Mouse (Mus musculus): ENCODE measurements around the gene Rnf207. TPM values are rescaled to one million over a fixed set of nuclear protein-coding genes. Genes with fewer than 3 reads are reported as not detected.

Rnf207 gene
- total RNA-seq, 1 experiment from 2014 or later = 1.1 TPM

DNA sequence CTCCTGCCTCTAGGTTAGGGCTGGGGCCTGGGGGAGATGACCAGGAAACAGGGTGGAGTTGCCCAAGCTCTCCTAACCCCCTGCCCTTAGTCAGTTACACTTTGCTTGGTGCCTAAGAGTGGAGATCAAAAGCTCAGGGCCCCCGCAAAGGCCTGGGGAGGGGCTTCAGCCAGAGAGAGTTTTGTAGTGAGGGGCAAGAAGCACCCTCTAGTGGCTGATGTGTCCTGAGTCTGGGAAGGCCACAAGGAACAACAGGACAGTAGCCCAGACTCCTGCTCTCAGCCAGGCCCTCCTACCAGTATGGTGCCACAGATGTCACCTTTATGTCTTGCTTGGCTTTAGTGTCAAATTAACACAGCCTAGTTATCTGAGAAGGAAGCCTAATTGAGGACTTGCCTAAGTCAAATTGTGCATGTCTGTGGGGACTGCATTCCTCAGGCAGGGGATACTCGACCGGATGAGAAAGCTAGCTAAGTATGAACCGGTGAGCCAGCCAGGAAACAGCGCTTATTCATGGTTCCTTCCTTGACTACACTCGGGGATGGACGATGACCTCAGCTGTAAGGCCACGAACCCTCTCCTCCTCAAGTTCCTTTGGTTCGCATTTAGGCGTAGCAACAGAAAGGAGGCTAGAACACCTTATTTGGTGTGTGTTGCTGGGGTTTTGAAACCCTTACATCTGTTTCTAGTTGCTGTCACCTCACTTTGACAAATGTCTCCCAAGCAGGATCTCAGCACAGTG, 24.4 kb downstream of the Rnf207 start:
- DNase-seq = no peak

DNA sequence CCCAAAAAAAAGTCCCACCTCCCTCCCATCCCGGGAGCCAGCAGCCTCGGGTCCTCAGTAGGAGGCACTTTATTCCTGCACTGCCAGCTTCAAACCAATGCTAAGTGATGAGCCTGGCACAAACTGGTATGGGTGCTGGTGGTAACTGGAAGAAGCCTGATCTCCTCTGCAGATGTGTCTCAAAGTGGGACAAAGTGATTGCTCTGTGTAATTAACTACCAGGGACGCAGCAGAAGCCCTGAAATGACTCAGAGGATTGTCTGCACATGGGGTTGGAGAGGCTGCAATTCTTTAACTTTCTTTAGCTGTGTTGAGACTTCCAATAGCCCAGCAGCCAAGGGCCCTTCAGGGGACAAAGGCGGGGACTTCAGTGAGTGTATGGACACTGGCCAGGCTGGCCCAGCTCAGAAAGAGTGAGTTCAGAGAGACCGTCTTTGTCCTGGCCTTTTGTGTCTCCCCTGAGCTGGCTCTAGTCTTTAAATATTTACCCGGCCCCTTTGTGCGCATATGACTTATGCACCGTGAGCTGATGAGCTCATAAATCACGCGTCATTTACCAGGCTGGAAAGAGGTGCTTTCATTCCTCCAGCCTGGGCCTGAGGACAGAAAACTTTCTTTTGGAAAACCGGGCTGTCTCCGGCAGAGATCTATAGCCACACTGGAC, 26.6 kb downstream of the Rnf207 start:
- DNase-seq = no peak

DNA sequence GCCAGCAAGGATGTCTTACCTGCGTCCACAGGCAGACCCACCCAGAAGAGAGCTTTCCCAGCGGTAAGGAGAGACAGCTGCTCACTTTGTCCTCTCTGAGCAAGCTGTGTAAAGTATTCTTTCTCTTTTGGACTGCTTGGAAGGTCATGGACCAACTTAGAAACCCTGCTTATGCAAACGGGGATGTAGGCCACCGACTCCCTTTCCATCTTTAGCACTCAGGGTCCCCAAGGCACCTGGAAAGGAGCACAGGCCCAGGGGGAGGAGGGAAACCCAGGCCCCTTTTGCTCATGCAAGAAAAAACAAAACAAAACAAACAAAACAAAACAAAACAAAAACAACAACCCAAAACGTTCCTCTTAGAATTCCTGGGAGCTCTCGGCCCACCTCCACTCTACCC, 27.2 kb downstream of the Rnf207 start, which contains the start of gene Hes3:
Gene Hes3 (minus strand): TSS at position 101 of the 400 bp plus-strand sequence.
- DNase-seq = no peak

DNA sequence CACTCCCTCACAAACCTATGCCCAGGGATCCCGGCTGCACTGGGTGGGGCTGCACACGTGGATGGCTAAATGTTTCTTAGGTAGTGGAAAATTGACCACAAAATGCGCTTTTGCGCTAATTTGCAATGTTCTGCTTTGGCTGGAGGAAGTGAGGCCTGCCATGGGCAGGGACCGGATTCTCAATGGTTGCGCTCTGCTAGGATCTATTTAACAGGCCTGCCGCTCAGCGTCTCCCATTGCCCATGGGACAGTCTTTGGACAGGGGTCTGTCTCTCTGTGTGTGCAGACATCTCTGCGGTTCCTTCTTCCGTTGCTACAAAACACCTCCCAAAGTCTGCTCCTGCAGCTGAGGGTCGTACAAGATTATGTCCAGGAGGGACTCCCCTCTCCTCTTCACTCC, 27.8 kb downstream of the Rnf207 start:
- no peak for DNase-seq

DNA sequence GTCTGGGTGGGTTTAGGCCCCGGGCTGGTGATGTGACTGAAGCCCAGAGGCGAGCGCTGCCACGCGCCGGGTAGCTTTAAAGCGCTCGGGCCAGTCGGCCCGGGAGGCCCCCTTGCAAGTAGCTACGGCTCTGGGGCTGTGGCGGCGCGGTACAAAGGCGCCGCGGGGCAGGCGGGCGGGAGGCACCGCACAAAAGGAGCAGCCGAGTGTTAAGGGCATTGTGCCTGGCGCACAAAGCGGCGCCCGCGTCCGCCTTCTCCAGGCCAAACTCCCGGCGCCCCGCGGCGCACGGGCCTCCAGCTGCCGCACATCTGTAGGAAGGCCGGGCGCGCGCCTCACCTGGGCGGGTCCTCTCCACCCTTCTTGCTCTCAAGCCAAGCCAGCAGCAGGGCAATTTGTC, 28.4 kb downstream of the Rnf207 start:
- no peak for DNase-seq

DNA sequence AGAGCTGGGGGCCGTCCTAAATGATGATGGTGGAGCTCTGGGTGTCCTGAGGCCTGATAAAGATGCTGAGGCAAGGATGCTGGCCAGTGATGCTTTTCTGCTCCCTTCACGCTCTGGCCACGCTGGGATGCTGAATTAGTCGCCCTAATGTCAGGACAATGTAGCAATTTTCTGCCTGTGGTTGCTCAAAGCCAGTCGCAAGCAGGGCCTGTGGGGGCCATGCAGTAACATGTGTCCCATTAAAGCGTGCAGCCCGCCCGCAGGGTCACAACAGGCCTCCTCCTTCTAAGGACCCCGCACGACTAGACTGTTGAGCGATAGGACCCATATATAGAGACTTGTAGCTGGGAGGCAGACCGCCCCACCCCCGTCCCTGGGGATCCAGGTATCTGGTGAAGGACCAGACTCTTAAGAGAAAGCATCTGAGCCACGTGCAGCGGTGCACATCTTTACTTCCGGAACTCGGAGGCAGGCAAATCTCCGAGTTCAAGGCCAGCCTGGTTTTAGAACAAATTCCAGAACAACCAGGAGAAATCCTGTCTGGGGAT, 30.3 kb downstream of the Rnf207 start:
- DNase-seq = no peak

DNA sequence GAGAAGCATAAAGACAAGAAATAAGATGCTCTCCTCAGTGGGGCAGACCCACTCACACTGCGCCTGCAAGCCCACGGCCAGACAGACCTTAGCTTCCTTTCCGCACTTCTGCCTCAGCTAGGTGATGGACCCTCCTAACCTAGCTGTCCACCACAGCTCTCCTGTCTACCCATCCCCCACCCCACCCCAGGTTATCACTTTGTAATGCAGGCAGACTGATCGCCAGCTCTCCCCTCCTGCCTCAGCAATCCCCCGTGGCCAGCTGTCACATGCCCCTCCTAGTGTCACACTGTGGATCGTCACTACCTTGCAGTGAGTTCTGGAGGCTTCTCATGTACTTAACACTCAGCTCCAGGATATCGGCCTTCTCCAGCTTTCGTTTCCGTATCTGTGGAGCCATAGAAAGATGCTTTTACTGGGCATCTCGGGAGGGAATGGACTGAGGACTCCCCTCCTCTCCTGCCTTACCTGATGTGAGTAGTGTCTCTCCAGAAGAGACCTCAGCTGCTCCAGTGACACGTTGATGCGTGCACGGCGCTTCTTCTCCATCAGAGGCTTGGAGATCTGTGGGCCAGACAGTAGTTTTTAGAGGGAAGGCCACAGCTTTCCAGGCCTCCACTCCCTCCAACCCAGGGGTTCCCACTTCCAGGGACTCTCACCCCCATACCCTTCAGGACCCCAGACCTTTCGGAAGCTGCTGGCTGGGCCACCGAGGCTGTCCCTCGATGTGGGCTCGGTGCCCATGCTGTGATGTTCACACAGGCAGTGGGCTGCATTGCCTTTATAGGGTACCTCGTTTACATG, 31.3 kb downstream of the Rnf207 start:
- DNase-seq = no peak

DNA sequence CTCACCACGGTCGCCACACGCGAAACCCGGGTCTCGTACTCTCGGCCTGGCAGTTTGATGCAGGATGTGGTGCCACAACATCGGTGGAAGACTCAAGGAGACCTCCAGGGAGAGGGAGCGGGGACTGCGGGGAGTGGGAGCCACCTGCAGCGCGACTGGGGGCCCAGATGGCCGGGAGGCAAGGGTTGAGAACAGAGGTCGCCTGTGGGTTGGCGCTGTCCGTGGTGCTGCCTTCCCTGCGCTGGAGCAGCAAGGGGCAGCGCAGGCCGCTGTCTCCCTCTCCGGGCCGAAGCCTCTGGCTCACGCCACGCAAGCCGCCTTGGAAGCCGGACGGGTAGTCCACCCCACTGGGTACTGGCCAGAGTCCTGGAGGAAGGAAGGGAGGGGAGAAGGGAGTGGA, 31.9 kb downstream of the Rnf207 start:
- DNase-seq = peak; percentile 79

DNA sequence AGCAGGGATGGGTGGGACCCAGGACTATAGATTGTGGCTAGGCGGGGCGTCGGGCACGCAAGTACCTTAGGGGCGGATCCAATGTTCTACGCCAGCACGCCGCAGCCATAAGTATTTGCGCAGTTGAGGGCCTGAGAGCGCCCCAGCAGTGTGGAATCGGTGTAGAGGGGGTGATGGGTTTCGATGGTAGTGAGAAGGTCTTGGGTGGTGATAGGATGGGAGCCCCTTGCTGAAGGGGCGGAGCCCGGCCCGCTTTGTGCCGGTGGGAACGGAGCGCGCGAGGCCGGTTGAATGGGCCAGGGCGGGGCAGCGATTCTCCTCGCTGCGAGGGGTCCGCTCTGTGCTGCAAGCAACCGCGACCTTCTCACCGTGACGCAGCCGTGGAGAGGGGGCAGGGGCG, 32.6 kb downstream of the Rnf207 start:
- no peak for DNase-seq

DNA sequence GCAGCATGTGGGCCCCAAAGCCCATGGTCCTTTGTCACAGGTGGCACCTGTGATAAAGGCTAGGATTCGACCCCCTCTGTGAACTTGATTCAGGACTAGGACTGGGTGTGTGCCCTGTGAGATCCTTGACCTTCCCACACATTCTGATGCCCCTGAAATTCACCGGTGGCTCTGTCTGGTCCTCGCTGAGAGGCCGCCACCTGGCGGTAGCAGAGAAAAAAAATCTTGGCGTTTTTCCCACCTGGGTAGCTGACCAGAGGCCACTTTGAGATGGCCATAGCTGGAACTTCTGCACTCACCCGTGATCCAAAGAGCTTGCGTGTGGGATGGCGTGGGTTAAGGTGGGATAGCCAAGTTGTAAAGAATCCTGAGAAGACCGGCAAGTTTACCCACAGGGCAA, 33.3 kb downstream of the Rnf207 start:
- DNase-seq = peak; percentile 55

DNA sequence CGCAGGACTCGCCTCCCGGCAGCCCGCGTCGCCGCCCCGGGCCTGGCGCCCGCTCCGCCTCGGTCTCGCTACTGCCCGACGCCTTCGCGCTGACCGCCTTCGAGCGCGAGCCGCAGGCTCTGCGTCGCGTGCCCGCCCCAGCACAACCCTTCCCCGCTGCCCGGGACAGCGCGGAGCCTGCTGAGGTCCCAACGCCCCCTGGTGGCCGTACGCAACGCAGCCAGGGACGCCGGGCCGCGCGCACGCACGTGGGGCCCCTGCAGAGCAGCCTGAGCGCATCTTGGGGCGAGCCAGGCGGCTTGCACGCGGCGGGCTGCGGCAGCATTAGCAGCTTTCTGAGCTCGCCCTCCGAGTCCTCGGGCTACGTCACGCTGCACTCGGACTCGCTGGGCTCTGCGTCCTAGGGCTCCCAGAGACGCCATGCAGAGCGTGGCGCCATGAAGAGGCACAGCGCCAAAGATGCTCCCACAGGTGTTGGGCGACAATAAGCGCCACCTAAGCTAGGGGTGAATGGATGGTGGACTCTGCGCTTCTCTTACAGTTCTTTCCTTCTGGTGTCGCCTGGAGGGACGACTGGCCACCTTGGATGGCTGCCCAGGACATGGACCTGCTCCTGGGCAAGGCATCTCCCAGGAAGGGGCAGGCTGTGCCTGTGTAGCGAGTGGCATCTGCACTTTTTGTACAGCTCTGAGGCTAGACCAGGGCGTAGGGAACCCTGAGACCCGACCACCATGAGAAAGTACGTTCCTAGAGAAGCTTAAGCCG, 35.4 kb downstream of the Rnf207 start:
- DNase-seq = peak; percentile 90

DNA sequence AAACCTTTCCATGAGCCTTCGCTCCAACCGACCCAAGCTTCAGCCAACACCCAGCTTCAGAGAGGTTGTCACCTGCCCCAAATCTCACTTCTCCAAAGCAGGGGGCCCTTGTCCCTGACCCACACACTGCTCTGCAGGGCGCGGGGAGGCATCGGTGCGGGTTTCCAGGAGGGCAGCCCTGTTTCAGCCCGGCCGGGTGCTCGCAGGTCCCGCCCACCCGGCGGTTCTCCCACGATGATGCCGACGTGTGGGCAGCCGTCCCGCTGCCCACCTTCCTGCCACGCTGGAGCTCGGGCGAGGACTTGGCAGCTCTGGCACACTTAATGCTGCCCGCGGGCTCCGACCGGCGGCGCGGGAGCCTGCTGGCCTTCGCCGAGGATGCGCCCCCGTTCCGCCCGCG, 36.1 kb downstream of the Rnf207 start:
- DNase-seq = no peak

DNA sequence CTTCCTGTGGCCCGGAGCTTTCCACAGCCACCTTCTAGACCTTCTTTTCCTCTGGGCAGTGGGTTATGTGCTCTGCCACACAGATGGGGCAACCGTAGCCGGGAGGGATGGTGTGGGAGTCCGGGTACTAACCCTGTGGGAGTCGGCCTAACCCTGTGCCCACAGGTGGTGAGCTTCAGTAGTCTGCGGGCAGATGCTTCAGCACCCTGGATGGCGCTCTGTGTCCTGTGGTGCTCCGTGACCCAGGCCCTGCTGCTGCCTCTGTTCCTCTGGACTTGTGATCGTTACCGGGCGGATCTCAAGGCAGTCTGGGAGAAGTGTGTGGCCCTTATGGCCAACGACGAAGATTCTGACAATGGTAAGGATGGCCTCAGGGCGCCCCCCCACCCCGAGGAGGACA, 37.2 kb downstream of the Rnf207 start:
- DNase-seq = no peak

DNA sequence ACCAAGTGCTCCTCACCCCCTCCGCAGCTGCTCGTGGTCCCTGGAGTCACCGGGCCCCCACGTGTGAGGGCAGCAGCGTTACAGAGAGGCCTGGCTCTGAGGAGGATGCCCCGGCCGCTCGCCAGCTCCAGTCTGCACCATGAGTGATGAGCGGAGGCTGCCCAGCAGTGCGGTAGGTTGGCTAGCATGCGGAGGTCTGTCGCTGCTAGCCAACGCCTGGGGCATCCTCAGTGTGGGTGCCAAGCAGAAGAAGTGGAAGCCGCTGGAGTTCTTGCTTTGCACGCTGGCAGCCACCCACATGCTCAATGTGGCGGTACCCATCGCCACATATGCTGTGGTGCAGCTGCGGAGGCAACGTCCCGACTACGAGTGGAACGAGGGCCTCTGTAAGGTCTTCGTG, 39.8 kb downstream of the Rnf207 start:
- no peak for DNase-seq

DNA sequence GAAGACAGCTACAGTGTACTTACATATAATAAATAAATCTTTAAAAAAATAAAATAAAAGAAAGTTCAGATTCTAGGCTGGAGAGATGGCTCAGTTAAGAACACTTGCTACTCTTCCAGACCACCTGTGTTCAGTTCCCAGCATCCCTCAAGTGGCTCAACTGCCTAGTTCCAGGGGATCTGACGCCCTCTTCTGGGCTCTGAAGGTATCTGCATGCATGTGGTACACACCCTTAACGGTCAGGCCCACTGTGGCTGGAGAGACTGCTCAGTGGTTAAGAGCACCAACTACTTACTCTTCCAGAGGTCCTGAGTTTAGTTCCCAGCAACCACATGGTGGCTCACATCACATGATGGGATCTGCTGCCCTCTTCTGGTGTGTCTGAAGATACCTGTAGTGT, 40.9 kb downstream of the Rnf207 start:
- DNase-seq = no peak

DNA sequence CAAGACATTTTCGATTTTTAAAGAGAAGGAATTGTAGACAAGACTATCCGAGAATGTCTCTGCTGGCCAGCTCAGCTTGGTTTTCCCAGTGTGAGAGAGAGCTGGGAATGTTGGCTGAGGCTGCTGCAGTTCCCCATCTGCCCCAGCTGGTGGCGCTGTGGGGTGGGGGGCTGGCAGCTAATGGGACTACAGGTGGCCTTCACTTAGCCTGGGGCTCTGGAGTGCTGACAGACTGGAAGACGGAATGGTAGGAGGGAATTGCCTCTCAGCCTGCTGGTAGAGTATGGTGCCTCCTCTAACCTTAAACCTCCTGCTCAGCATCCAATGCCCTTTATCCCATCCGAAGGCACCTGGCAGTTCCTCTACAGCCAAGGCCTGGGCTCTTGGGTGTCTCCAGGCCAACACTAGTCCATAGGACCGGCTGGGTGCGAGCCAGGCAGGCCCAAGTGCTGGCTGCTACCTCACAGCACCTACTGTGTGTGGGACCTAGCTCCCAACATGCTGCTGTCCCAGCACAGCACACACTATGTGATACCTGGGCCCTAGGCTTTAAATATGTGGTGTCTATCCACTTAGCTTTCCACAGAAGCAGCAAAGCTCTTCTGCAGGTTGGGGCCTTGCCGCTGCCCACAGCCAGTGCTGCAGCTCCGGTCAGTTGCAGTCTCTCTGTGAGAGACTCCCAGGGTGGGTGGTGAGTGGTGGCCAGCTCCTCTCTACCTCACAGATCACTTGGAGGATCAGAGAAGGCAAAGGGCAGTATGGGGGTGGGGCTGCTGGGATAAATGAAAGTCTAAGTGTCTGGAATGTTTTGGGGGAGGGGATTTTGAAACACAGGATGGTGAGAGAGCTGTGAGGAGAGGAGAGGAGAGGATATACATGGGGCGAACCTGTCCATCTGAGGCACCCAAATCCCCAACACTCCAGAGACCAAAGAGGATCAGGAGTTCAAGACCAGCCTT, 42.1 kb downstream of the Rnf207 start:
- peak; percentile 38 for DNase-seq

DNA sequence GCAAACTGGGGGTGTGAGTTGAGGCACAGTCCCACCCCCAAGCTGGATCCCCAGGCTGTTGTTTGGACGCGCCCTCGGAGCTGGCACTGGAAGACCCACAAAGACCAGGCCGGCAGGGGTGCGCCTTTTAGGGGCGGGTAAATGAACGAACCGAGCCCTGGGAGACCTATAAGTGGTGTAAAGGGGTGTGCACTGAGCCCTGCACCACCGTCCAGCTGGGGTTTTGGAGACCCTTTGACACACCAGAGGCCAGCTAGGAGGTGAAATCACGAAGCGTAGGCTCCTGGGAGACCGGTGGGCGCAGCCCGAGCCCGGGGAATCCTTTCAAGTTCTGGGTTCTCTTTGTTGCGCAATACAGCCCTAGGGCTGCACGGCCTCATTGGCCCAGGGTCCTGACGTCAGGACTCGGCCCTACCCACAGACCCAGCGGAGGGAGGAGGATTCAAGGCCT, 44.1 kb downstream of the Rnf207 start:
- no peak for DNase-seq

DNA sequence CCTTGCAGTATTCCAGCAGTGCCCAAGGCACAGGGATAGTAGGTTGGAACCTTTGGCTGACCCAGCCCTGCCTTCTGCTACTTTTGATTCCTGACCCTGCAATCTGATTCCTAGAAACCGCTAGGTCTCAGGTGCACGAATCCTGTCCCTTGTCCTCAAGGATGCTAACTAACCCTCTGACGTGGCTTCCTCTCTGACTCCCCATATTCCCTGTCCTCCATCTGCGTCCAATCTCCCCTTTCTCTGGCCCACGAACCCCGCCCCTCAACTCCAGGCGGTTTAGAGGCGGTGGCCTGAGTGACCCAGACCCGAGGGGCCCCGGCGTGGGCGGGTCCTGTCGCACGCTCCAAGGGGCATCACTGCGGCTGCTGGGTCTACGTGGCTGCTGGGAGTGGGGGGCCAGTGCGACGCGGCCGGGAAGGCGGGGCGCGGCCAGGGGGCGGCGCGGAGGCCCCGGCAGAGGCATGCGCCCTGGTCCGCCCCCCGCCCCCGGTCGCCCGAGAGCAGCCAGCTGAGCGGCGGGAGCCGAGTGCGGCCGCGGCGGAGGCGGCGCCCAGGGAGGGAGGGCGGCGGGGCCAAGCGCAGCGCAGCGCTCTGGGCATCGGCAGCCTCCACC, 45.1 kb downstream of the Rnf207 start, which contains the start of gene Gpr153:
Gene Gpr153 (plus strand): TSS at position 612 of the 616 bp plus-strand sequence.
- DNase-seq = peak; percentile 60

DNA sequence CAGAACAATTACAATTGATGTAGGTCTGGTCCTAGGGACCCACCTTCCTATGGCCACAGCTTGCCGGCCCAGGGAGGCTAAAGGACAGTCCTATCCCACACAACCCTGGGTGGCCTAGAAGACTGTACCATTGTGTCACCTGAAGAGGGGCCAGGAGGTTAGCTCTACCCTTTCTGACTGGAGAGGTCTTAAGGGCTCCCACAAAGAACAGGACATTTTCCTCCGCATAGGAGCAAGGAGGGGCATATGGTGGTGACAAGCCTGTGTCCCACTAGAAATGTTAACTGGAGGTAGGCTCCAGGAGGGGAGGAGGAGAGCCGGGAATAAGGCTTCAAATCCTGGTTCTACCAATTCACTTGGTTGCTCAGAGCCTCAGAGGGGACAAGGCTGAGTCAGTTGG, 45.6 kb downstream of the Rnf207 start:
- DNase-seq = no peak

DNA sequence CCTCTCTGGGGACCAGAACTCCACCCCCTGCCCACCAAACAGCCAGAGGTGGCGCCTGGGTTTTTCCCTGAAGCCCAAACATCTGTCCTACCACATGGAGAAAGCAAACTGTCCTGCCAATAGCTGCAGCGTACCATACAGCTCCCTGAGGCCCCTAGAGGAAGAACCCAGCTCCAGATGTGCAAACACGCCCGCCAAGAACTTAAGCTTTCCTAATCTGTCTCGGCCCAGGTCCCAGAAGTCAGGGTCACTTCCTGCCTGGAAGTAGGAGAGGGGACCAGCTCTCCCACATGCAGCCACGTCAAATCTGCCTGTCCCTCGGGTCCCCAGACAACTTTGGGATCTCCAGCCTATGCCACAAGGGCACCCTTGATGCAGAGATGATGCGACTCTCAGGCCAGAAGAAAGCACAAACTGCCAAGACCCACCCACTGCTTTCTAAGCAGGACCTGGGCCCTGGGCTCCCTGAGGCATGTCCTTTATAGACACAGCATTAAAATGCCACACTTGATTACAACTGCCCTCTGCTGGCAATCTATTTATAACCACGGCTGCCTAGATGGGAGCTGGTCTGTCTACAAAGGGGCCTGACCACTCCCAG, 46.2 kb downstream of the Rnf207 start:
- no peak for DNase-seq
